8 mouse cellular contexts compared by ENCODE assay signal in the genomic region with DNA sequence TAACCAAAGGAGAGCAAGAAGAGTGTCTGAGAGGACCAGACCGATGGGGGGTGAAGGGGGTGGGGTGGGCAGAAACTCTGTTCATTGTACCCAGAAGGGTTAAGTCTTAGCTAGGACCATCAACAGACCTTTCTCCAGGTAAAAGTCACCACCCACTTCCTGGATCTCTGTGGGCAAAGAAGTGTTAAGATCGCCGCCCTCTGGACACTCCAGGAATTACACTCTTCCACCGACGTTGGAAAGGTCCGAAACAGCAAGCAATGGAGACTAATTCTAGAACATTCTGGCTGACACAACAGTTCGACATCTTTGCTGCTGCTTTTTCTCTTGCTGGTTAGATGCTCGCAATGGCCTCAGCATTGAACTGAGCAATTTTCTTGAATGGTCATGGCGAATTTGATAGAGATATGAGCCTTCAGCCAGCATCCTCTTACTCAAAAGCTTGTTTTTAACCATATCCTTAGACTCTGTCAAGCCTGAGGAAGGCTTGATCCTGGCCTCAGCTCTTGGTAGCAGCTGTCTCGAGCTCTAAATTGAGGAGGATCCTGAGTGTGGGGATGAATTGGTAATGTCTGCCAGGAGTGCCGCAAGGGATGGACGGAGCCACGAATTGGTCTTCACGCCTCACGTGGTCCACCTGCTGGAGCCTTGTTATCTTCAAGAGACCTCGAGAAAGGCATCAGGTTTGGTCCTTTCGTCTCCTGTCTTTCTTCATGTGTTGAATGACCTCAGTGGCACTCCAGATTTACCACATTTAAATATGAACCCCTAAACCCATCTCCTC. TPM values are rescaled to one million over a fixed set of nuclear protein-coding genes. Genes with fewer than 3 reads are reported as not detected.
A peak's percentile ranks its signal among the peaks of the same experiment; 100 is the strongest.
DNase-seq lines count a peak whose midpoint lies in the region; ATAC-seq lines count a peak whose summit lies in the region.

No protein-coding gene starts in this region.

- ATAC-seq in forebrain, embryonic 16.5 days, result no peak
- no peak for ATAC-seq in midbrain, embryonic 13.5 days
- no peak for ATAC-seq in neural tube, embryonic 11.5 days (ENCODE audit: insufficient read depth, low FRiP score, low TSS enrichment)
- ATAC-seq in inflammation-experienced regulatory T-cells, adult 6 months, result no peak

- H3K36me3 ChIP-seq in forebrain, embryonic 10.5 days (replicated peaks), result no peaks in the 10 kb centered on the region
- H3K36me3 ChIP-seq in forebrain, embryonic 16.5 days (ENCODE audit: control insufficient read depth, insufficient read depth), result no peaks in the 10 kb centered on the region
- no peaks in the 10 kb centered on the region for H3K36me3 ChIP-seq in midbrain, embryonic 10.5 days
- H3K36me3 ChIP-seq in midbrain, embryonic 13.5 days, result no peaks in the 10 kb centered on the region
- no peaks in the 10 kb centered on the region for H3K36me3 ChIP-seq in neural tube, embryonic 11.5 days (ENCODE audit: control insufficient read depth, insufficient read depth, low read length)

- no peak overlapping the region for H3K27ac ChIP-seq in forebrain, embryonic 10.5 days
- no peak overlapping the region for H3K27ac ChIP-seq in forebrain, embryonic 16.5 days (ENCODE audit: low read length)
- no peak overlapping the region for H3K27ac ChIP-seq in midbrain, embryonic 10.5 days (replicated peaks)
- H3K27ac ChIP-seq in midbrain, embryonic 13.5 days, result no peak overlapping the region
- no peak overlapping the region for H3K27ac ChIP-seq in neural tube, embryonic 11.5 days (ENCODE audit: low read depth, low read length)

- no peak overlapping the region for H3K9ac ChIP-seq in forebrain, embryonic 16.5 days (replicated peaks; ENCODE audit: low read depth, low read length)
- no peak overlapping the region for H3K9ac ChIP-seq in midbrain, embryonic 13.5 days (replicated peaks)
- H3K9ac ChIP-seq in neural tube, embryonic 11.5 days (ENCODE audit: low read length), result no peak overlapping the region

- peaks cover 11% of the 10 kb centered on the region for H3K27me3 ChIP-seq in forebrain, embryonic 10.5 days (ENCODE audit: poor library complexity, severe bottlenecking)
- 0 out of 2 replicates have a peak, but pooled peaks cover 2% of the 10 kb centered on the region for H3K27me3 ChIP-seq in forebrain, embryonic 16.5 days (replicated peaks; ENCODE audit: control insufficient read depth, insufficient read depth, low read length)
- H3K27me3 ChIP-seq in midbrain, embryonic 10.5 days (ENCODE audit: low read depth, poor library complexity, severe bottlenecking), result peaks cover 14% of the 10 kb centered on the region
- peaks cover 7% of the 10 kb centered on the region; the same call in 1 of the 2 replicates for H3K27me3 ChIP-seq in midbrain, embryonic 13.5 days
- no peaks in the 10 kb centered on the region for H3K27me3 ChIP-seq in neural tube, embryonic 11.5 days (ENCODE audit: control insufficient read depth, insufficient read depth, low read length)

- no peaks in the 10 kb centered on the region for H3K9me3 ChIP-seq in forebrain, embryonic 10.5 days
- H3K9me3 ChIP-seq in forebrain, embryonic 16.5 days (ENCODE audit: control insufficient read depth, low read length), result no peaks in the 10 kb centered on the region
- H3K9me3 ChIP-seq in midbrain, embryonic 10.5 days (replicated peaks), result no peaks in the 10 kb centered on the region
- H3K9me3 ChIP-seq in midbrain, embryonic 13.5 days, result no peaks in the 10 kb centered on the region
- H3K9me3 ChIP-seq in neural tube, embryonic 11.5 days (ENCODE audit: control insufficient read depth, low read length), result no peaks in the 10 kb centered on the region

- peaks cover 9% of the 10 kb centered on the region for H3K4me1 ChIP-seq in forebrain, embryonic 10.5 days
- 0 out of 2 replicates have a peak, but pooled peaks cover 2% of the 10 kb centered on the region for H3K4me1 ChIP-seq in forebrain, embryonic 16.5 days (replicated peaks; ENCODE audit: control insufficient read depth, insufficient read depth, low read length)
- no peaks in the 10 kb centered on the region for H3K4me1 ChIP-seq in midbrain, embryonic 10.5 days
- no peaks in the 10 kb centered on the region for H3K4me1 ChIP-seq in midbrain, embryonic 13.5 days (replicated peaks)
- no peaks in the 10 kb centered on the region for H3K4me1 ChIP-seq in neural tube, embryonic 11.5 days (ENCODE audit: control insufficient read depth, insufficient read depth, low read length)

- H3K4me2 ChIP-seq in forebrain, embryonic 16.5 days (ENCODE audit: low read length), result no peak overlapping the region
- no peak overlapping the region for H3K4me2 ChIP-seq in midbrain, embryonic 13.5 days (replicated peaks)
- no peak overlapping the region for H3K4me2 ChIP-seq in neural tube, embryonic 11.5 days (ENCODE audit: low read depth)

- 61% methylated on average over 17 of the region's 17 CpGs for WGBS in forebrain, embryonic 10.5 days
- 62% methylated on average over 17 of the region's 17 CpGs for WGBS in forebrain, embryonic 16.5 days
- WGBS in midbrain, embryonic 10.5 days, result 59% methylated on average over 17 of the region's 17 CpGs
- 58% methylated on average over 17 of the region's 17 CpGs for WGBS in midbrain, embryonic 13.5 days
- 65% methylated on average over 17 of the region's 17 CpGs for WGBS in neural tube, embryonic 11.5 days

- no peak overlapping the region for H3K4me3 ChIP-seq in forebrain, embryonic 10.5 days
- no peak overlapping the region for H3K4me3 ChIP-seq in forebrain, embryonic 16.5 days (replicated peaks; ENCODE audit: low read length)
- no peak overlapping the region for H3K4me3 ChIP-seq in midbrain, embryonic 10.5 days
- no peak overlapping the region for H3K4me3 ChIP-seq in midbrain, embryonic 13.5 days (replicated peaks)
- H3K4me3 ChIP-seq in neural tube, embryonic 11.5 days (ENCODE audit: low read depth, low read length), result no peak overlapping the region

- peak; percentile 58 for DNase-seq in forebrain, embryonic 10.5 days (ENCODE audit: extremely low spot score, low spot score)
- peak; percentile 58 for DNase-seq in midbrain, embryonic 10.5 days (ENCODE audit: low spot score)
- peak; percentile 36 to 45 for DNase-seq in adrenal gland, postnatal 36 days
- peak; percentile 72 to 74 for DNase-seq in kidney, postnatal 4 days
- DNase-seq in neural tube, embryonic 11.5 days (ENCODE audit: low spot score), result peak; percentile 61

RNA-seq across cellular contexts. Expression of a gene that starts 19.7 kb away (rescaled TPM):
- 0.37 and 0.61 TPM in 2 replicates for polyA plus RNA-seq in forebrain, embryonic 10.5 days (2016; fragmentation: Nextera tagmentation; extraction: Ambion mirVana)
- polyA plus RNA-seq in forebrain, embryonic 16.5 days (2015; fragmentation: Nextera tagmentation; extraction: Ambion mirVana), result 0.16 and 0.18 TPM in 2 replicates
- polyA plus RNA-seq in midbrain, embryonic 10.5 days (2016; fragmentation: Nextera tagmentation; extraction: Ambion mirVana), result 0.10 and 0.21 TPM in 2 replicates
- polyA plus RNA-seq in midbrain, embryonic 13.5 days (2015; fragmentation: Nextera tagmentation; extraction: Ambion mirVana), result 0.10 and 0.16 TPM in 2 replicates
- under 1 TPM; 0.07 to 0.10 TPM for total RNA-seq in adrenal gland, postnatal 36 days (2021)
- polyA plus RNA-seq in neural tube, embryonic 11.5 days (2014; fragmentation: Nextera tagmentation; extraction: Ambion mirVana), result 0.05 and 0.16 TPM in 2 replicates
- not detected for polyA plus RNA-seq in inflammation-experienced regulatory T-cells, adult 6 months (2017; shearing (Covaris generic))
